Mouse (Mus musculus) liver, postnatal 0 days (tissue): ENCODE results near the gene Aldh1l1.
A peak's percentile ranks its signal among the peaks of the same experiment; 100 is the strongest.

Source experiments
- CTCF ChIP-seq: sonication (generic); IDR thresholded peaks from 2 replicates; pipeline ENCODE4 v1.5.1; 2016; ENCODE audit warnings: antibody characterized with exemption, low read depth
- EP300 ChIP-seq: IDR thresholded peaks from 2 replicates; pipeline ENCODE4 v1.6.1; 2016; ENCODE audit warnings: antibody characterized with exemption, low read depth, mild to moderate bottlenecking

- TF ChIP-seq CTCF = no peak
- 0 out of 2 replicates have a peak, but pooled peaks have one; percentile 8 for TF ChIP-seq EP300
Observed at GRCm38 (mm10) chr6:90553682-90554081, 67.5 kb downstream of the Aldh1l1 start.
